Mouse (Mus musculus): Measurements from ENCODE around the gene Clba1. TPM values are rescaled to one million over a fixed set of nuclear protein-coding genes. Genes with fewer than 3 reads are reported as not detected.

The Clba1 gene
- polyA plus RNA-seq, 1 experiment = 9.6 TPM

DNA sequence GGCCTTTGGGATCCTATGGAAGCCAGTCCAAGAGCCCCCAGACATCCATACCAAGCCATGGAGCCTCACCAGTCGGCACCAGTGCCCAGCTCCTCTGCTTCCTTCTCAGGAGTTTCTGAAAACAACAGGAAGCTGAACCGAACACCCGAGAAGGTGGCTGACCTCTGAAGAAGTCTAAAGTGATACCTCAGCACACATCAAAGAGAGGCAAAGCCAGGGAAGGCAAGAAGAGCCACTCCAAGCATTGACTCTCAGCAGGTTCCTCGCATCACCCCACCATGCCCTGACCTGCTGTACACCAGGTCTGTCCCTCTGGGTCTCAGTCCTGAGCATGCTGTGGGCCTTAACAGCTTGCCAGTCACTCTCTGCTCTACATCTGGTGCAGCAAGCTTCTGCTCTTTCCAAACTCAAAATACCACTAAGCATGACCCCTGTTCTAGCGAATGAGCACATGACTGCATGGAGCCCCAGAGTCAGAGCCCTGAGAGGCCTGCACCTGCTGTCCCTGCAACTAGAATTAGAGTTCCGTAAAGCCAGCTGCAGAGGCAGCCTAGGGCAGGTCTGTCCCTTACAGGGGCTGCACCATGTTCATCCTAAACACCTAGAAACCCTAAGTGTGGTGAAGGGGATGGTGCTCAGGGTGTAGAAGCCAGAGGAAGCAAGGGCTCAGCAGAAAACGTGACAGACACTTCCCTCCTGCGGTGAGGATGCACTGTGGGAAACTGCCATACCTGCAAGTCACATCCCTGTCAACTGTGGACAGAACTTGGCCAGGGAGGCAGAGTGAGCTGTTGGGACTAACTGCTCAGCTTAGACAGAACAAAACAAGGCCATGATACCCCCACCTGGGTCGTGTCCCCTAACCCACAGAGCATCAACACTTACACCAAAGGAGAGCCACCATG is 48.5 kb downstream of the Clba1 start:
- TF ChIP-seq MYOD1 (IDR thresholded peaks at IDR 0.05; ENCODE audit: control insufficient read depth in 1 of 3, insufficient read length in 2 of 3, low read depth in 2 of 3) (peak in 1 of 3 experiments; percentile 14), SRF (IDR thresholded peaks at IDR 0.05; ENCODE audit: control insufficient read depth, insufficient read length, low read depth) (no peak)
- H3K79me2 ChIP-seq (ENCODE audit: control insufficient read depth, insufficient read depth) = no peaks in the 10 kb centered on the region

DNA sequence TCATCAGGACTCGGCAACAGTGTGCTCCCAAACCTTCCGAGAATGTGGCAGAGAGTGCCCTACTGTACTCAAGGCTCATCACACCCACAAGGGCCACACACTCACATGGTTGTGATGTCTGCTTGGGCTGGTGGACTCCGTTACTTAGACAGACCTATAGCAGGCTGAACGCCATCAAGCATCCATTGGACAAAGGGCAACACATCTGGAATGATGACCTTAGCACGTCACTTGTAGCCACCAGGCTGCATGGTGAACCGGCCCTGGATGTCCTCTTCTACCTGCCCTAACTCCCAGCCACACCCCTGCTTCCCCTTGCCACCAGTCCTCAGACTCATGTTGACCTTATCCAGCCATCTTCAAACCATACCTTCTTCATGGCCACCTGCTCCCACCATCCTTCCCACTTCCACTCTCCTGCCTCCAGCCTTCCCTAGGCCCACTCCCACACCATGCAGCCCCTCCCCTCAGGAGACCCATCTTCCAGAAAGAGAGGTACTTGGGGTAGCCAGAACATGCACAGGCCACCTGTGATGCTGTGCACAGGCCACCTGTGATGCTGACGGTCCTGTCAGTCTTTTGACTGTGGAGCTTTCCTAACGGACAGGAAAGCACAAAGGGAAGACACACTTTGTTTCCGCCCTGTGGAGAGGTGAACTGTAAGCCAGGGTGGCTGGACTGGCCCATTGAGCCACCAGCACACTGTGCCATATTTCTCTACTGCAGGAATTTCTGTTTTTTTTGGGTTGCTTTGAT is 50.0 kb downstream of the Clba1 start:
- Histone ChIP-seq H3ac (ENCODE audit: control insufficient read depth, insufficient read length) (no peak overlapping the region), H3K4me3 (no peak overlapping the region), H3K79me2 (ENCODE audit: control insufficient read depth, insufficient read depth) (no peaks in the 10 kb centered on the region), H3K27me3 (ENCODE audit: control insufficient read depth, insufficient read depth, insufficient read length) (no peaks in the 10 kb centered on the region), H3K4me2 (ENCODE audit: low read depth) (no peak overlapping the region), H3K36me3 (ENCODE audit: control insufficient read depth, insufficient read depth) (no peaks in the 10 kb centered on the region)
- TF ChIP-seq MYOG (IDR thresholded peaks at IDR 0.05; ENCODE audit: control insufficient read depth in 1 of 3, insufficient read depth in 1 of 3, insufficient read length in 2 of 3, low read depth in 2 of 3) (no peak), CEBPB (IDR thresholded peaks at IDR 0.05; ENCODE audit: insufficient read depth, poor library complexity, severe bottlenecking) (no peak), MAX (IDR thresholded peaks at IDR 0.05; ENCODE audit: low read depth) (no peak), TCF3 (IDR thresholded peaks at IDR 0.05; ENCODE audit: insufficient read length, low read depth) (no peak), USF1 (IDR thresholded peaks at IDR 0.05; ENCODE audit: low read depth) (no peak), SRF (IDR thresholded peaks at IDR 0.05; ENCODE audit: control insufficient read depth, insufficient read length, low read depth) (no peak), REST (IDR thresholded peaks at IDR 0.05; ENCODE audit: insufficient read depth, insufficient read length) (no peak)

More for the DNA sequence above, 48.5 kb downstream of the Clba1 start:
- Histone ChIP-seq H3K27me3 (ENCODE audit: control insufficient read depth, insufficient read depth, insufficient read length) (no peaks in the 10 kb centered on the region), H3K4me3 (no peak overlapping the region), H3K36me3 (ENCODE audit: control insufficient read depth, insufficient read depth) (no peaks in the 10 kb centered on the region), H3K4me2 (ENCODE audit: low read depth) (no peak overlapping the region), H3ac (ENCODE audit: control insufficient read depth, insufficient read length) (no peak overlapping the region)

- no peaks in the 10 kb centered on the region for H3K36me3 ChIP-seq (ENCODE audit: control insufficient read depth, insufficient read depth)
- no peaks in the 10 kb centered on the region for H3K79me2 ChIP-seq (ENCODE audit: control insufficient read depth, insufficient read depth)
- H3K4me3 ChIP-seq = no peak overlapping the region
- H3ac ChIP-seq (ENCODE audit: control insufficient read depth, insufficient read length) = no peak overlapping the region
- no peaks in the 10 kb centered on the region for H3K27me3 ChIP-seq (ENCODE audit: control insufficient read depth, insufficient read depth, insufficient read length)
- H3K4me2 ChIP-seq (ENCODE audit: low read depth) = no peak overlapping the region
- TF ChIP-seq MYOG (IDR thresholded peaks at IDR 0.05; ENCODE audit: control insufficient read depth in 1 of 3, insufficient read depth in 1 of 3, insufficient read length in 2 of 3, low read depth in 2 of 3) (no peak), MYOD1 (IDR thresholded peaks at IDR 0.05; ENCODE audit: control insufficient read depth in 1 of 3, insufficient read length in 2 of 3, low read depth in 2 of 3) (peak in 2 of 3 experiments; percentile 24 to 30)
Measured at GRCm38 (mm10) chr12:112859930-112860329, 51.2 kb downstream of the Clba1 start.

DNA sequence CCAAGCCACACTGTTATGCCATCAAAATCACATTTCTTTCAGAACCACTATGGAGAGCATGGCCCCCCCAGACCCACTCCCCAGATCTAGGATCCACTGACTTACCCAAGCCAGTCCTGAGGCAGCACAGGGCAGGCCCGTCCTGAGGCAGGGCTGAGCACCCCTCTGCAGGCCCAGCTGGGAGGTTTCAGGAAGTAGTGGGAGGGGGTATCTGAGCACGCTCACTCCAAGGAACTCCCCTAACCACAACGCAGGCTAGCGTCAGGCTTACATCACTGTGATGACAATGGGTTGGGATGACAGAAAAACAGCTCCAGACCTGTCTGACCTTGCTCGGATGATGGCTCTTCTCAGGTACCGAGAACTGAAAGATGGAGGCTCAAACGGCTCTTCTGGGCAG is 52.0 kb downstream of the Clba1 start:
- no peaks in the 10 kb centered on the region for H3K36me3 ChIP-seq (ENCODE audit: control insufficient read depth, insufficient read depth)
- H3K4me3 ChIP-seq = no peak overlapping the region
- no peak overlapping the region for H3ac ChIP-seq (ENCODE audit: control insufficient read depth, insufficient read length)
- no peaks in the 10 kb centered on the region for H3K79me2 ChIP-seq (ENCODE audit: control insufficient read depth, insufficient read depth)
- H3K4me2 ChIP-seq (ENCODE audit: low read depth) = no peak overlapping the region
- TF ChIP-seq TCF12 (IDR thresholded peaks at IDR 0.05; ENCODE audit: insufficient read depth, poor library complexity, severe bottlenecking) (no peak), USF1 (IDR thresholded peaks at IDR 0.05; ENCODE audit: low read depth) (no peak), SRF (IDR thresholded peaks at IDR 0.05; ENCODE audit: control insufficient read depth, insufficient read length, low read depth) (no peak), MYOD1 (IDR thresholded peaks at IDR 0.05; ENCODE audit: control insufficient read depth in 1 of 3, insufficient read length in 2 of 3, low read depth in 2 of 3) (no peak), REST (IDR thresholded peaks at IDR 0.05; ENCODE audit: insufficient read depth, insufficient read length) (no peak), TCF3 (IDR thresholded peaks at IDR 0.05; ENCODE audit: insufficient read length, low read depth) (no peak)
- H3K27me3 ChIP-seq (ENCODE audit: control insufficient read depth, insufficient read depth, insufficient read length) = no peaks in the 10 kb centered on the region

DNA sequence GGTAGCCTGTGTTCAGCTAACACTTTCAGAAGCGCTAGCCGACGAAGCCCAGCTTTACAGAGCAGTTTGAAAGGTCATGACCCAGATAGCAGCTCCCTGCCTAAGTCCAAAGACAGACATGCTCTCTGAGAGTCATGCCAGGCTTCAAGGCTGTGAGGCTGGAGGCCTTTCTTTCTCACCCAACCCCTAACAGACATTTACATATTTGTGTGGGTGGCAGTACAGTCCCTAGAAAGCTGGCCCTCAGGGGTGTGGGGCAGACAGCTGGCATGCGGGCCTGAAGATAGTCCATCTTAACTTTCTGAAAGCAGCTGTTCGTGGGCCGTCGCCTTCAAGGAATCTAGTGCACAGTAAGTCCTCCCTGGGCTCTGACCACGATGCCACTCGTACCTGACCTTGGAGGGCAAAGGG is 53.2 kb downstream of the Clba1 start:
- Histone ChIP-seq H3K36me3 (ENCODE audit: control insufficient read depth, insufficient read depth) (no peaks in the 10 kb centered on the region), H3K79me2 (ENCODE audit: control insufficient read depth, insufficient read depth) (no peaks in the 10 kb centered on the region), H3K4me2 (ENCODE audit: low read depth) (peak overlapping the region; percentile 5), H3K4me3 (no peak overlapping the region), H3K27me3 (ENCODE audit: control insufficient read depth, insufficient read depth, insufficient read length) (no peaks in the 10 kb centered on the region), H3ac (ENCODE audit: control insufficient read depth, insufficient read length) (no peak overlapping the region)
- TF ChIP-seq MAX (IDR thresholded peaks at IDR 0.05; ENCODE audit: low read depth) = no peak
- no peak for TF ChIP-seq CEBPB (IDR thresholded peaks at IDR 0.05; ENCODE audit: insufficient read depth, poor library complexity, severe bottlenecking)
- no peak for TF ChIP-seq E2F4 (IDR thresholded peaks at IDR 0.05; ENCODE audit: insufficient read depth)
- TF ChIP-seq MYOD1 (IDR thresholded peaks at IDR 0.05; ENCODE audit: control insufficient read depth in 1 of 3, insufficient read length in 2 of 3, low read depth in 2 of 3) = peak; percentile 70 to 97 (median 96)
- TF ChIP-seq SRF (IDR thresholded peaks at IDR 0.05; ENCODE audit: control insufficient read depth, insufficient read length, low read depth) = no peak
- no peak for TF ChIP-seq POLR2A (IDR thresholded peaks at IDR 0.05; ENCODE audit: insufficient read length, low read depth)
- no peak for TF ChIP-seq POLR2AphosphoS2 (IDR thresholded peaks at IDR 0.05; ENCODE audit: insufficient read length, low read depth)
- TF ChIP-seq TCF12 (IDR thresholded peaks at IDR 0.05; ENCODE audit: insufficient read depth, poor library complexity, severe bottlenecking) = peak; percentile 98
- TF ChIP-seq MYOG (IDR thresholded peaks at IDR 0.05; ENCODE audit: control insufficient read depth in 1 of 3, insufficient read depth in 1 of 3, insufficient read length in 2 of 3, low read depth in 2 of 3) = peak; percentile 93 to 98 (median 97)
- TF ChIP-seq USF1 (IDR thresholded peaks at IDR 0.05; ENCODE audit: low read depth) = no peak
- TF ChIP-seq TCF3 (IDR thresholded peaks at IDR 0.05; ENCODE audit: insufficient read length, low read depth) = peak; percentile 85
- no peak for TF ChIP-seq REST (IDR thresholded peaks at IDR 0.05; ENCODE audit: insufficient read depth, insufficient read length)

All from myocyte (in vitro differentiated cells).